In genomic region chr3:159885271-159885670, GRCm38 (mm10) we compare ENCODE assay signal across 8 mouse cellular contexts. TPM values are rescaled to one million over a fixed set of nuclear protein-coding genes. Genes with fewer than 3 reads are reported as not detected.
DNase-seq lines count a peak whose midpoint lies in the region; ATAC-seq and TF ChIP-seq lines count a peak whose summit lies in the region.

No protein-coding gene starts in this region.

- H3K4me3 ChIP-seq in embryonic facial prominence, embryonic 13.5 days = no peak overlapping the region
- no peak overlapping the region for H3K4me3 ChIP-seq in intestine, postnatal 0 days (ENCODE audit: low read depth, low read length)
- H3K4me3 ChIP-seq in midbrain, embryonic 10.5 days = peak overlapping the region; percentile 1; the same call in 1 of the 2 replicates
- H3K4me3 ChIP-seq in stomach, embryonic 14.5 days (ENCODE audit: low read depth, low read length) = no peak overlapping the region

- peaks cover 5% of the 10 kb centered on the region for H3K36me3 ChIP-seq in embryonic facial prominence, embryonic 13.5 days
- no peaks in the 10 kb centered on the region for H3K36me3 ChIP-seq in intestine, postnatal 0 days (ENCODE audit: control insufficient read depth, insufficient read depth)
- peaks cover 8% of the 10 kb centered on the region for H3K36me3 ChIP-seq in midbrain, embryonic 10.5 days
- no peaks in the 10 kb centered on the region for H3K36me3 ChIP-seq in stomach, embryonic 14.5 days (ENCODE audit: control insufficient read depth, insufficient read depth, low read length)

- H3K9ac ChIP-seq in embryonic facial prominence, embryonic 13.5 days = no peak overlapping the region
- no peak overlapping the region for H3K9ac ChIP-seq in intestine, postnatal 0 days (ENCODE audit: low read depth, low read length)
- no peak overlapping the region for H3K9ac ChIP-seq in stomach, embryonic 14.5 days (replicated peaks; ENCODE audit: low read depth, low read length)

- TF ChIP-seq CTCF in intestine, postnatal 0 days (IDR thresholded peaks at IDR 0.05; ENCODE audit: low read depth) = no peak

- 18% methylated on average over 3 of the region's 3 CpGs for WGBS in embryonic facial prominence, embryonic 13.5 days
- 3% methylated on average over 3 of the region's 3 CpGs for WGBS in intestine, postnatal 0 days
- 8% methylated on average over 3 of the region's 3 CpGs for WGBS in midbrain, embryonic 10.5 days
- 10% methylated on average over 3 of the region's 3 CpGs for WGBS in stomach, embryonic 14.5 days

- peak; percentile 78 for ATAC-seq in embryonic facial prominence, embryonic 13.5 days (ENCODE audit: insufficient number of reproducible peaks, insufficient read depth, low FRiP score, low TSS enrichment, low read depth)
- ATAC-seq in intestine, postnatal 0 days = peak; percentile 97
- peak; percentile 93 for ATAC-seq in stomach, embryonic 14.5 days (ENCODE audit: insufficient number of reproducible peaks, insufficient read depth, low FRiP score, low read depth)

- peak; percentile 90 for DNase-seq in adrenal gland, postnatal 14 days
- peak; percentile 99 for DNase-seq in heart, adult 11 months
- peak; percentile 80 to 86 for DNase-seq in left cerebral cortex, adult 9 months (ENCODE audit: low spot score in 2 of 2)
- DNase-seq in midbrain, embryonic 10.5 days (ENCODE audit: low spot score) = peak; percentile 84
- DNase-seq in thymus, postnatal 36 days = no peak

- no peaks in the 10 kb centered on the region for H3K27me3 ChIP-seq in embryonic facial prominence, embryonic 13.5 days
- no peaks in the 10 kb centered on the region for H3K27me3 ChIP-seq in intestine, postnatal 0 days (replicated peaks; ENCODE audit: control insufficient read depth, insufficient read depth, low read length)
- no peaks in the 10 kb centered on the region for H3K27me3 ChIP-seq in midbrain, embryonic 10.5 days (ENCODE audit: low read depth, poor library complexity, severe bottlenecking)
- no peaks in the 10 kb centered on the region for H3K27me3 ChIP-seq in stomach, embryonic 14.5 days (ENCODE audit: control insufficient read depth, insufficient read depth, low read length)

- no peak overlapping the region for H3K4me2 ChIP-seq in embryonic facial prominence, embryonic 13.5 days
- no peak overlapping the region; the same call in 1 of the 2 replicates for H3K4me2 ChIP-seq in intestine, postnatal 0 days (replicated peaks; ENCODE audit: low read depth)
- H3K4me2 ChIP-seq in stomach, embryonic 14.5 days (replicated peaks; ENCODE audit: low read depth, low read length) = no peak overlapping the region

- H3K9me3 ChIP-seq in embryonic facial prominence, embryonic 13.5 days = no peaks in the 10 kb centered on the region
- H3K9me3 ChIP-seq in intestine, postnatal 0 days (ENCODE audit: control insufficient read depth) = no peaks in the 10 kb centered on the region
- H3K9me3 ChIP-seq in midbrain, embryonic 10.5 days (replicated peaks) = no peaks in the 10 kb centered on the region
- H3K9me3 ChIP-seq in stomach, embryonic 14.5 days (ENCODE audit: control insufficient read depth, low read depth, low read length) = no peaks in the 10 kb centered on the region

- peaks cover 16% of the 10 kb centered on the region for H3K4me1 ChIP-seq in embryonic facial prominence, embryonic 13.5 days
- H3K4me1 ChIP-seq in intestine, postnatal 0 days (replicated peaks; ENCODE audit: control insufficient read depth, insufficient read depth, low read length) = no peaks in the 10 kb centered on the region
- peaks cover 50% of the 10 kb centered on the region for H3K4me1 ChIP-seq in midbrain, embryonic 10.5 days
- H3K4me1 ChIP-seq in stomach, embryonic 14.5 days (ENCODE audit: control insufficient read depth, insufficient read depth, low read length) = peaks cover 10% of the 10 kb centered on the region

- H3K27ac ChIP-seq in embryonic facial prominence, embryonic 13.5 days = peak overlapping the region; percentile 73
- H3K27ac ChIP-seq in intestine, postnatal 0 days (ENCODE audit: low read depth, low read length) = no peak overlapping the region
- H3K27ac ChIP-seq in midbrain, embryonic 10.5 days (replicated peaks) = peak overlapping the region; percentile 81
- no peak overlapping the region for H3K27ac ChIP-seq in stomach, embryonic 14.5 days (ENCODE audit: low read length)

RNA-seq across cellular contexts. Expression of gene Wls, which starts 45.8 kb away (rescaled TPM):
- total RNA-seq in adrenal gland, postnatal 14 days (2021) = 43.4 and 44.8 TPM in 2 replicates
- polyA plus RNA-seq in embryonic facial prominence, embryonic 13.5 days (2015; fragmentation: Nextera tagmentation; extraction: Ambion mirVana) = 172 and 180 TPM in 2 replicates
- 30.3 and 30.5 TPM in 2 replicates for polyA plus RNA-seq in intestine, postnatal 0 days (2015; fragmentation: Nextera tagmentation; extraction: Ambion mirVana)
- polyA plus RNA-seq in midbrain, embryonic 10.5 days (2016; fragmentation: Nextera tagmentation; extraction: Ambion mirVana) = 192 and 199 TPM in 2 replicates
- 127 and 132 TPM in 2 replicates for polyA plus RNA-seq in stomach, embryonic 14.5 days (2014; fragmentation: Nextera tagmentation; extraction: Ambion mirVana)

Comparison
In these comparisons a context has a peak if more than half of its experiments do, and no peak if none do; other contexts are left out.
1. DNase-seq: peak in adrenal gland, postnatal 14 days (single experiment), heart, adult 11 months (single experiment), left cerebral cortex, adult 9 months (2 of 2) and midbrain, embryonic 10.5 days (single experiment); none in thymus, postnatal 36 days (0 of 2).
2. H3K27ac ChIP-seq: peak in embryonic facial prominence, embryonic 13.5 days (single experiment) and midbrain, embryonic 10.5 days (single experiment); none in intestine, postnatal 0 days (single experiment) and stomach, embryonic 14.5 days (single experiment).
3. Peak in every context shown above with its lines, with median percentiles within 50 percentile points of each other: ATAC-seq.